Mouse (Mus musculus) forebrain, postnatal 0 days (tissue): ENCODE measurements around the gene Ivl. TPM values are rescaled to one million over a fixed set of nuclear protein-coding genes. Genes with fewer than 3 reads are reported as not detected.

Experiments
- ATAC-seq: fragments of 200-750 bp; cut with Nextera tagmentation; 2 replicates; pipeline ENCODE4 v1.8.0; 2017; ENCODE audit warnings: mild to moderate bottlenecking, moderate library complexity
- DNase-seq: peaks from one replicate; pipeline ENCODE4 v3.0.0-alpha.2; 2015
- H3K27ac ChIP-seq: fragments of 300-500 bp; sonication (generic); 2 replicates; pipeline ENCODE4 v1.5.1; 2014; ENCODE audit warnings: low read depth, mild to moderate bottlenecking, antibody characterized with exemption, low read length, moderate library complexity, mixed read lengths
- H3K27me3 ChIP-seq: fragments of 300-500 bp; sonication (generic); 2 replicates; pipeline ENCODE4 v1.6.1; 2014; ENCODE audit warnings: mild to moderate bottlenecking, low read length, mixed read lengths; ENCODE audit not compliant: insufficient read depth
- H3K36me3 ChIP-seq: fragments of 300-500 bp; sonication (generic); 2 replicates; pipeline ENCODE4 v1.6.1; 2014; ENCODE audit warnings: mild to moderate bottlenecking, moderate library complexity; ENCODE audit not compliant: insufficient read depth
- H3K4me1 ChIP-seq: fragments of 300-500 bp; sonication (generic); 2 replicates; pipeline ENCODE4 v1.6.1; 2014; ENCODE audit warnings: antibody characterized with exemption; ENCODE audit not compliant: insufficient read depth
- H3K4me2 ChIP-seq: fragments of 300-500 bp; sonication (generic); 2 replicates; pipeline ENCODE4 v1.6.1; 2014; ENCODE audit warnings: low read depth, mild to moderate bottlenecking, moderate library complexity
- H3K4me3 ChIP-seq: fragments of 300-500 bp; sonication (generic); 2 replicates; pipeline ENCODE4 v1.5.1; 2014; ENCODE audit warnings: low read depth, low read length, mixed read lengths
- H3K9ac ChIP-seq: fragments of 300-500 bp; sonication (generic); 2 replicates; pipeline ENCODE4 v1.6.1; 2014; ENCODE audit warnings: mild to moderate bottlenecking
- H3K9me3 ChIP-seq: fragments of 300-500 bp; sonication (generic); 2 replicates; pipeline ENCODE4 v1.6.1; 2016; ENCODE audit warnings: low read length
- CTCF ChIP-seq: sonication (generic); IDR thresholded peaks from 2 replicates; pipeline ENCODE4 v1.5.1; 2016; ENCODE audit warnings: antibody characterized with exemption, control low read depth, low read depth
- WGBS: fragments of 180-500 bp; shearing (Covaris S2); extraction: QIAGEN DNeasy Blood & Tissue Kit; methylation state at CpG from one replicate; pipeline ENCODE4 v1.1.7; 2014; 5-methylcytosine and 5-hydroxymethylcytosine counted together
- polyA plus RNA-seq: library from polyadenylated mRNA; unstranded; fragments of >200 nt; fragmentation: Nextera tagmentation; extraction: Ambion mirVana; gene quantifications from 2 replicates; pipeline ENCODE4 v1.2.1, GENCODE M21; 2015
- total RNA-seq: library from RNA; depleted of rRNA; stranded (reverse); fragments of >200 nt; gene quantifications from 2 replicates; pipeline ENCODE4 v1.2.3, GENCODE M21; 2014; rRNA removed

Gene Ivl
- total RNA-seq: not detected in 2 replicates
- not detected in 2 replicates for polyA plus RNA-seq

DNA sequence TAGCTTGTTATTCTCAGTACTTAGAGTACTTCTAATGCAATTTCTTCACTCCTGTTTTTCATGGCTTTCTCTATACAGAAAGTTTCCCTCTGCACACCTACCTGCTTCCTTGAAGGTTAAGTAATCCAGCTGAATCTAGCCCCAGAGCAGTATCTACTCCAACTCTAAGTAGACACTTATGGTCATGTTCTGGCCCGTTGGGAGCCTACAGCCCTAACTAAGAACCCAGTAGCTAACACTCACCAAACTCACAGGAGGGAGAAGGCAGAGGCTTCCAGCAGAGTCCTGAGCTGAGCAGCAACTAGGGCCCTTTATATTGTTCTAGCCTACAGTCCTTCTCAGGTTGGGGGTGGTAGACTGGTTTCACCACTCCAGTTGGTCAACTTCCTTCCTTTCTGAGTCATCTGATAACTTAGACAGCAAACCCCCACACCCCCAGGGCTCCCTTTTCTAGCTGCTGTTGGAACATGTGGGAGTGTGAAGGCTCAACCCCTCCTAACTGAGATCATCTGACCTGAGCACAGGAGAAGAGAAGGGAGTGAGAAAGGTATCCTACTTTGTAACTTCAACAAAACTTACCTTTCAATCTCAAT lies at the start of gene Ivl:
Ivl (minus strand) TSS at position 287 of the 593 bp plus-strand sequence.
- no peak within 1 kb of the TSS for H3K9ac ChIP-seq
- no peaks in the 10 kb centered on the region for H3K27me3 ChIP-seq
- no peak within 1 kb of the TSS for H3K4me3 ChIP-seq
- H3K36me3 ChIP-seq: no peaks in the 10 kb centered on the region
- no peaks in the 10 kb centered on the region for H3K9me3 ChIP-seq
- no peaks in the 10 kb centered on the region for H3K4me1 ChIP-seq
- no peak for TF ChIP-seq CTCF
- no peak within 1 kb of the TSS for H3K27ac ChIP-seq
- DNase-seq (no peak), ATAC-seq (no peak)
- H3K4me2 ChIP-seq: no peak within 1 kb of the TSS
- 64% methylated on average over 1 of the region's 1 CpGs for WGBS

DNA sequence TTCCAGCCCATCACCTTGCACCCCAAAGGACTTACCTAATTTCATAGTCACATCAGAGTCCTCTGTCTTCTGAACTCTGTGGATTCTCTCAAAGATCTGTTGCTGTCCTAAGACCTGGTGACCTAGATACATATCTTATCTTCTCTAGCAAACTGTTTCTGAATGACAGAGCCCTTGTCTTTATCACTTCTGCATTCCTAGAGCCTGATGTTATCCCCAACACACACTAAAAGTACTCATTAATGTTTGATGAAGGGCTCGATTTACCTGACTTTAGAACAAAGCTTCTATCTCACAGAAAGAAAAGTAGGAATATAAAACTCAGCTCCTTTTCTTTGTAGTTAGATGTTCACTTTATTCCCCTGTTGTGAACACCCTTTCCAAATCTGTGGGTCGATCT lies 48.0 kb upstream of the Ivl start, which contains the start of gene Lce6a:
Lce6a (minus strand) TSS at position 101 of the 400 bp plus-strand sequence.
- ATAC-seq: no peak
- Histone ChIP-seq H3K9me3 (no peaks in the 10 kb centered on the region), H3K4me2 (no peak within 1 kb of the TSS), H3K27ac (no peak within 1 kb of the TSS), H3K4me3 (no peak within 1 kb of the TSS), H3K27me3 (no peaks in the 10 kb centered on the region), H3K9ac (no peak within 1 kb of the TSS), H3K36me3 (no peaks in the 10 kb centered on the region), H3K4me1 (no peaks in the 10 kb centered on the region)
- TF ChIP-seq CTCF: no peak
- no peak for DNase-seq
- WGBS: 79% methylated on average over 2 of the region's 2 CpGs

- Histone ChIP-seq H3K4me3 (no peak overlapping the region), H3K4me1 (no peaks in the 10 kb centered on the region), H3K27me3 (no peaks in the 10 kb centered on the region), H3K9me3 (no peaks in the 10 kb centered on the region), H3K4me2 (no peak overlapping the region), H3K36me3 (no peaks in the 10 kb centered on the region), H3K27ac (no peak overlapping the region), H3K9ac (no peak overlapping the region)
- 72% methylated on average over 1 of the region's 1 CpGs for WGBS
- ATAC-seq: no peak
- no peak for DNase-seq
- TF ChIP-seq CTCF: no peak
Observed at GRCm38 (mm10) chr3:92609804-92610203, 36.3 kb upstream of the Ivl start.

GRCm38 (mm10) chr3:92607392-92607791 lies 33.9 kb upstream of the Ivl start, which contains the start of gene 2210017I01Rik:
Gene 2210017I01Rik (minus strand): TSS chr3:92607492.
- DNase-seq: no peak
- no peak within 1 kb of the TSS for H3K4me3 ChIP-seq
- H3K27me3 ChIP-seq: no peaks in the 10 kb centered on the region
- H3K4me2 ChIP-seq: no peak within 1 kb of the TSS
- H3K4me1 ChIP-seq: no peaks in the 10 kb centered on the region
- H3K36me3 ChIP-seq: no peaks in the 10 kb centered on the region
- no peaks in the 10 kb centered on the region for H3K9me3 ChIP-seq
- no peak for ATAC-seq
- H3K9ac ChIP-seq: no peak within 1 kb of the TSS
- TF ChIP-seq CTCF: no peak
- H3K27ac ChIP-seq: no peak within 1 kb of the TSS

DNA sequence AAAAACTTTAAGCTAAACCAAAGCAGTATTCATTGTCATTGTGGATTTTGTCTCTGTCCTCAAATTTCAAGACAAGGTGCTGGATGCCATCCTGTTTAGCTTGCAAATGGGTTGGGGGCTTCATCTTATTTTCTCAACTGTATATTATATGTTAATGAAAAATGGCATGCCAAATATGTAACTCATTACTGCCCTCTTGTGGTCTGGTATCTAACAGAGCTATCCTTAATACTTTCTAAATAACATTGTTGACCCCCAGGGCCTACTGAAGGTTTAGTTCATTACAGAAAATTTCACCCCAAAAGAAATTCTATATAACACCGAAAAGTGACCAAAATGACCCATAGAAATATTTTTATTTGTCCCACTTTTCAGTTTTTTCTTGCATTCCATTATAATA lies 28.6 kb upstream of the Ivl start:
- Histone ChIP-seq H3K27ac (no peak overlapping the region), H3K4me2 (no peak overlapping the region), H3K4me3 (no peak overlapping the region), H3K36me3 (no peaks in the 10 kb centered on the region), H3K9me3 (no peaks in the 10 kb centered on the region), H3K9ac (no peak overlapping the region), H3K27me3 (no peaks in the 10 kb centered on the region), H3K4me1 (no peaks in the 10 kb centered on the region)
- 48% methylated on average over 1 of the region's 1 CpGs for WGBS
- no peak for ATAC-seq
- no peak for DNase-seq
- peak; percentile 31 for TF ChIP-seq CTCF

- Histone ChIP-seq H3K4me3 (no peak overlapping the region), H3K4me1 (no peaks in the 10 kb centered on the region), H3K9me3 (no peaks in the 10 kb centered on the region), H3K36me3 (no peaks in the 10 kb centered on the region), H3K27ac (no peak overlapping the region), H3K4me2 (no peak overlapping the region), H3K27me3 (no peaks in the 10 kb centered on the region), H3K9ac (no peak overlapping the region)
- no peak; the same call in 1 of the 2 replicates for TF ChIP-seq CTCF
- 55% methylated on average over 1 of the region's 1 CpGs for WGBS
- DNase-seq: no peak
- ATAC-seq: no peak
Observed at GRCm38 (mm10) chr3:92600456-92600855, 26.9 kb upstream of the Ivl start.

- H3K9me3 ChIP-seq: no peaks in the 10 kb centered on the region
- no peak for ATAC-seq
- no peak overlapping the region for H3K4me3 ChIP-seq
- no peak overlapping the region for H3K9ac ChIP-seq
- H3K27ac ChIP-seq: no peak overlapping the region
- H3K36me3 ChIP-seq: no peaks in the 10 kb centered on the region
- H3K4me1 ChIP-seq: no peaks in the 10 kb centered on the region
- H3K4me2 ChIP-seq: no peak overlapping the region
- TF ChIP-seq CTCF: no peak
- no peaks in the 10 kb centered on the region for H3K27me3 ChIP-seq
- DNase-seq: no peak
Observed at GRCm38 (mm10) chr3:92599973-92600372, 26.4 kb upstream of the Ivl start.
